Mouse (Mus musculus) adrenal gland, adult 2 months (tissue): ENCODE measurements at regions not wholly inside any gene's neighbourhood (a gene's known extent, or its start where the extent isn't known, plus 50 kb on each side); places are given as distances from the start of the nearest gene placed in this dataset.

Source experiments
- DNase-seq: peaks from one replicate; pipeline ENCODE4 v3.0.0; 2021

GRCm38 (mm10) chr10:67439042-67439635 lies 96.1 kb upstream of the Egr2 start:
- peak; percentile 36 for DNase-seq

GRCm38 (mm10) chr10:67439844-67440243 lies 95.4 kb upstream of the Egr2 start:
- DNase-seq = no peak

- no peak for DNase-seq
These were observed 94.0 kb upstream of the Egr2 start for GRCm38 (mm10) chr10:67441243-67441642.

GRCm38 (mm10) chr10:67448875-67449274 lies 86.4 kb upstream of the Egr2 start:
- no peak for DNase-seq

GRCm38 (mm10) chr10:67454149-67454548 lies 81.1 kb upstream of the Egr2 start:
- DNase-seq = no peak

- DNase-seq = no peak
These were observed 76.6 kb upstream of the Egr2 start for GRCm38 (mm10) chr10:67458447-67459272.

GRCm38 (mm10) chr10:67461321-67461720 lies 74.0 kb upstream of the Egr2 start:
- peak; percentile 51 for DNase-seq

- no peak for DNase-seq
These were observed 73.4 kb upstream of the Egr2 start for GRCm38 (mm10) chr10:67461862-67462261.

- no peak for DNase-seq
These were observed 66.6 kb upstream of the Egr2 start for GRCm38 (mm10) chr10:67468724-67469123.

GRCm38 (mm10) chr10:67473016-67473415 lies 62.3 kb upstream of the Egr2 start:
- DNase-seq = no peak

- no peak for DNase-seq
These were observed 60.9 kb upstream of the Egr2 start for GRCm38 (mm10) chr10:67474336-67474735.

GRCm38 (mm10) chr10:67482268-67482667 lies 53.0 kb upstream of the Egr2 start:
- no peak for DNase-seq

- DNase-seq = no peak
These were observed 51.9 kb upstream of the Egr2 start for GRCm38 (mm10) chr10:67483371-67483770.

- no peak for DNase-seq
These were observed 51.1 kb upstream of the Egr2 start for GRCm38 (mm10) chr10:67484091-67484745.
